Mouse (Mus musculus): ENCODE results near the gene Nol11.

GRCm38 (mm10) chr11:107154431-107154830, 34.8 kb downstream of the Nol11 start:
- TF ChIP-seq POLR2A (IDR thresholded peaks at IDR 0.05; ENCODE audit: borderline replicate concordance, extremely low read depth, low read depth, low read length) (no peak), CTCF (IDR thresholded peaks at IDR 0.05; ENCODE audit: insufficient read depth, low read length) (no peak)
